Mouse (Mus musculus) embryo, embryonic 9.5 days (tissue): ENCODE data around the gene Rpl32.

Experiments used
- DNase-seq: peaks from one replicate; pipeline ENCODE4 v3.0.0-alpha.2; 2017; ENCODE audit errors: extremely low spot score

The Rpl32 gene

GRCm38 (mm10) chr6:115815041-115815440 is 6.5 kb upstream of the Rpl32 start:
- no peak for DNase-seq

GRCm38 (mm10) chr6:115814104-115814503 is 5.6 kb upstream of the Rpl32 start:
- peak; percentile 64 for DNase-seq

- DNase-seq: no peak
Measured at GRCm38 (mm10) chr6:115811606-115812005, 3.1 kb upstream of the Rpl32 start.

- DNase-seq: no peak
Measured at GRCm38 (mm10) chr6:115808196-115808487, 405 bp downstream of the Rpl32 start.

GRCm38 (mm10) chr6:115807464-115808195 is 917 bp downstream of the Rpl32 start:
- no peak for DNase-seq

- DNase-seq: peak; percentile 56
Measured at GRCm38 (mm10) chr6:115804432-115805192, 3.9 kb downstream of the Rpl32 start.

GRCm38 (mm10) chr6:115803541-115804382 is 4.8 kb downstream of the Rpl32 start:
- DNase-seq: peak; percentile 73

GRCm38 (mm10) chr6:115801811-115802210 is 6.7 kb downstream of the Rpl32 start:
- DNase-seq: no peak

GRCm38 (mm10) chr6:115792691-115793215 is 15.8 kb downstream of the Rpl32 start:
- no peak for DNase-seq

GRCm38 (mm10) chr6:115791842-115792686 is 16.5 kb downstream of the Rpl32 start:
- no peak for DNase-seq

GRCm38 (mm10) chr6:115791016-115791415 is 17.5 kb downstream of the Rpl32 start:
- no peak for DNase-seq

- no peak for DNase-seq
Measured at GRCm38 (mm10) chr6:115782781-115783180, 25.8 kb downstream of the Rpl32 start.

- no peak for DNase-seq
Measured at GRCm38 (mm10) chr6:115776363-115776762, 32.2 kb downstream of the Rpl32 start.

GRCm38 (mm10) chr6:115775838-115776237 is 32.7 kb downstream of the Rpl32 start:
- no peak for DNase-seq

- peak; percentile 91 for DNase-seq
Measured at GRCm38 (mm10) chr6:115774501-115774921, 34.0 kb downstream of the Rpl32 start, which contains the start of gene Cand2. Gene Cand2, plus strand, starts transcription at chr6:115774538.

GRCm38 (mm10) chr6:115773966-115774413 is 34.6 kb downstream of the Rpl32 start:
- DNase-seq: peak; percentile 84

- DNase-seq: no peak
Measured at GRCm38 (mm10) chr6:115772604-115773003, 35.9 kb downstream of the Rpl32 start.

GRCm38 (mm10) chr6:115772201-115772600 is 36.3 kb downstream of the Rpl32 start:
- no peak for DNase-seq

GRCm38 (mm10) chr6:115770852-115771251 is 37.7 kb downstream of the Rpl32 start:
- DNase-seq: no peak

GRCm38 (mm10) chr6:115770059-115770670 is 38.4 kb downstream of the Rpl32 start:
- DNase-seq: no peak

GRCm38 (mm10) chr6:115768207-115768606 is 40.3 kb downstream of the Rpl32 start:
- DNase-seq: no peak
